Mouse (Mus musculus) frontal cortex, adult 2 months (tissue): Measurements from ENCODE around the gene Hoxd11. TPM values are rescaled to one million over a fixed set of nuclear protein-coding genes. Genes with fewer than 3 reads are reported as not detected.

Source experiments
- DNase-seq, 2 experiments: peaks; one replicate each; pipeline ENCODE4 v3.0.0; 2022; ENCODE audit warnings: low spot score in 1 of 2; ENCODE audit errors: extremely low spot score in 1 of 2
- polyA plus RNA-seq: library from polyadenylated mRNA; depleted of rRNA; stranded (reverse); fragments of >200 nt; gene quantifications from 2 replicates; pipeline ENCODE4 v1.2.3, GENCODE M21; 2012

The Hoxd11 gene
- polyA plus RNA-seq, 1 experiment: not detected

DNA sequence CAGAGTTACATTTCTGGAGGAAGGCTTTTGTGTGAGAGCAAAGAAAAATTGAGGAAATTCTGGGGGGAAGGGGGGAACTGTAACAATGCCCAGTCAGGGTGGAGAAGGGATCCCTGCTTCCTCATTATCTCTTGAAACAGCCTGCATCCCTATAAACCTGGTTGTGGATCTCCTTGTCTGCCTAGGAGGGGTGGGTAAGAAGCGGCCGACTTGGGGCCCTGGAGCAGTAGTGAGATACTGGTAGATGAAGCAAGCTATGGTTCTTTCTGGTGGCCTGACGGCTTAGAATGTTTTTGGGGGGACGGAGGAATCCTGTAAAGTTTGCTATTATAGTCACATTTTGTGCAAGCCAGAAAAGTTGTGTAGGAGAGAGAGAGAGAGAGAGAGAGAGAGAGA, 14.1 kb downstream of the Hoxd11 start:
- no peak for DNase-seq

DNA sequence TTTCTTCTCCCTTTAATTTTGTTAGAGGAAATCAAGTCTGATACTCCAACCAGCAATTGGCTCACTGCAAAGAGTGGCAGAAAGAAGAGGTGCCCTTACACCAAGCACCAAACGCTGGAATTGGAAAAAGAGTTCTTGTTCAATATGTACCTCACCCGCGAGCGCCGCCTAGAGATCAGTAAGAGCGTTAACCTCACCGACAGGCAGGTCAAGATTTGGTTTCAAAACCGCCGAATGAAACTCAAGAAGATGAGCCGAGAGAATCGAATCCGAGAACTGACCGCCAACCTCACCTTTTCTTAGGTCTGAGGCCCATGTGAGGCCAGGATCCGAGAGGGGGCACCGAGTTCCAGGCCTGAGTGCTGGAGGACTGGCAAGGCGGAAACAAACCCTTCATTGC, 14.7 kb downstream of the Hoxd11 start:
- DNase-seq: no peak

- no peak for DNase-seq
Observed at GRCm38 (mm10) chr2:74695383-74695782, 16.0 kb downstream of the Hoxd11 start.

DNA sequence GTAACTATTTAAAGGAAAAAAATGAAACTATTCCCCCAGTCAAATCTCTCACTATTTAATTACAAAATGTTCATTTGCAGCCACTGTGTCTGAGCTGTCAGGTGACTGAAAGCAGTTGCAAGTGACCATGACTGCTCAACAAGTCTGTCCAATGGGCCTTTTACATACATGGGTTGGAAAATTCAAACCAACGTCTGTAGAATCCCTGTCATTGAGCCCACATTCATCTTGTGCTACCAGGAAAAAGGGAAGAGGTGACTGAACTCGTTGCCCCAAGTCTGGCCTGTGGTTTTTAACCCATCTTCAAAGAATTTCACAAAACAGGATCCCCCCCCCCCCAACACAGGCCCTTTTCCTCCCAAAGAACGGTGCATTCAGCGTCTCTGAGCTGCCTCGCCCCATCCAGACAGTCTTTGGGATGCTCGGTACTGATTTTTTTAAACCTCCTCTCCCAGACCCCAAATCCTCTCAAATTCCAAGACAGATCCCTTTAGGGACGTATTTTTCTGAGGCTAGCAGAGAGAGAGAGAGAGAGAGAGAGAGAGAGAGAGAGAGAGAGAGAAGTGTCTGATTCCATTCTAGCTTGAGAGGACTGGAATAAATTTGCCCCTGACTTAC, 16.6 kb downstream of the Hoxd11 start:
- DNase-seq: no peak

DNA sequence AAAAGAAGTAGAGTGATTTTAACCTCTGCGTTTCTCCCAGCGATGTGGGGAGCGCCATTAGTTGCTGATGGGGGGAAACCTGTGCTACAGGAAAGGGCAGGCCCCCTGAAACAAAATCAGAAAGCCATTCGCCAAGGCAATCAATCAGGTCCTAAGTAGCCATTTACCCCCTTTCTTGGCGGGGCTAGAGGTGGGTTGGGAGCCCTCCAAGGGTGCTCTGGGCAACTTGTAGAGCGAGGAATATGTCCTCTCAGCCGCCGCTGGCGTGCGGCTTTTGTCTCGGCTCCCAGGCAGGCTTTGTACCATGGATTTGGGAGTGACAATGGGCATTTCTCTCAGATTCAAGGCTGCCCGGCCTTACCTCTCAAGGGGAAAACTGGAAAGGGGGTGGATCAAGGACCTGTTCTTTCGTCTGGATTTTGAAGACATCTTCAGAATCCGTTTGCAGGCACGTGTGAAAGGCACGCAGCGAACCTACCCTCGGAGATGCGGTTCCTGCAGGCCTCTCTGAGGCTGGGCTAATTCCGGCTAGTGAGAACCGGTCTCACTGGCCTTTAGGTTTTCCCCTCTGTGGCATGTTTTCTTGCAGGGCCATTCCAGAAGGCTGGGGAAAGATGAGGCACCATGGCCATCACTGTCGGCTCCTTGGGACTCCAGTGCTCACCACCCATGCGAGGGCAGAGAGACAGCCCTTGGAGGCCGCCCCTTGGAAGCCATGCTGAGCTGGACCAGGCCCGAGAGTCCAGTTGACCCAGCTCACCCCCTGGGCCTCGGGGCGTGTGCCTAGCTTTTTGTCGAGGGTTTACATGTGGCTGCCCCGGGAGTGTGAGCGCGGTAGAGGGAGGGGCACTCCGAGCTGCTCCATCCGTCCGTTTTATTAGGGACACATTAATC, 17.3 kb downstream of the Hoxd11 start:
- DNase-seq: no peak

- DNase-seq: no peak
Observed at GRCm38 (mm10) chr2:74697567-74698121, 18.3 kb downstream of the Hoxd11 start, which contains the start of gene Hoxd9. Gene Hoxd9 (plus strand): TSS chr2:74697727.

- DNase-seq: no peak
Observed at GRCm38 (mm10) chr2:74698201-74699052, 19.1 kb downstream of the Hoxd11 start.

DNA sequence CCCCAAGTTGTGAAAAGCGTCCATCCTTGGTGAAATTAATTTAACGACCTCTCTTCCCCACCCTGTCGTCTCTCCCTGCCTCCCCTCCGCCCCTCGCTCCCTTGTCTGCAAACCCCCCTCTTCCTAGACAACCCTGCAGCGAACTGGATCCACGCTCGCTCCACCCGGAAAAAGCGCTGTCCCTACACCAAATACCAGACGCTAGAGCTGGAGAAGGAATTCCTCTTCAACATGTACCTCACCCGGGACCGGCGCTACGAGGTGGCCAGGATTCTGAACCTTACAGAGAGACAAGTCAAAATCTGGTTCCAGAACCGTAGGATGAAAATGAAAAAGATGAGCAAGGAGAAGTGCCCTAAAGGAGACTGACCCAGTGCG, 19.7 kb downstream of the Hoxd11 start:
- no peak for DNase-seq

GRCm38 (mm10) chr2:74699664-74700545, 20.5 kb downstream of the Hoxd11 start:
- no peak for DNase-seq

DNA sequence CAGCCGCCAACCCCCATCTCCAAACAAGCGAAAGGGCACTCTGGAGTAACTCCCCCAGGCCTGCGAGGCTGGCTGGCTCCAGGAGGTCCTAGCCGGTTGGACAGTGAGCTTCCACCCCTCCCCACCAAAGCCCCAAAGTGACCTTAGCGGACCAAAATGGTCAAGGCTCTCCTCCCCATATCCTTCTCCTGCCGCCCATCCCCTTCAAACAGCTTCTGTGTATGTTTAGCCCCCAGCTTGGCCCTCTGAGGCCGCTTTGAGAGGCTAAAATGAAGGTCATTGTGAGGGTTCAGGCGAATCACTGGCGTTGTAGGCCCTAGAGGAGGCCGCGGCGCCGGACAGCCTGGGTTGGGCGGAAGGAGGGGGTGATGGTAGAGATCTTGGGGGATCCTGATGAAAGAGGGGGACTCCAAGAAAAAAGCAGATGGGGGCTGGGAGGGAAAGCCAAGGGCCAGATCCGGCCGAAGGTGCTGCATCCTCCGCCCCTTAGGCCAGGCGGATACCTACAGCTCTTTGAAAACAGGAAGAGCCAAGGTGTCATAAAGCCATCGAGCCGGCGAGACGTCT, 21.3 kb downstream of the Hoxd11 start:
- DNase-seq: no peak

- peak; percentile 25 to 92 for DNase-seq
Observed at GRCm38 (mm10) chr2:74701949-74702819, 22.8 kb downstream of the Hoxd11 start.

DNA sequence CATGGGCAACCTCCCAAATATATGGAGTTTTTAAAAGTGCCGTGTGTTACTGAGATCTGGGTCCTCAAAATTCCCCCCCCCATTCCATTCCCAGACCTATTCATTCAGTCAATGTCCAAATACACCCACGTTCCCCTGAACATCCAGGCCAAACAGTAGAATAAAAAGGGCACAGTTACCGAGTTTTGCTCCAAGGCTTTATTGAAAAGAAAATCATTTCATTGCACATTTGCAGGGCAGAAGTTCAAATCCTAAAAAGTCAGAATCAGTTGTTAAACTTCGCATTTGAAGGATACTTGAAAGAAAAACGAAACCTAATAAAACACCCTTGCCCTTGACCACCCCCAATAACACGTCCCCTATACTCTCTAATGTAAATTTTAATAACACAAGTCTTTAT, 23.5 kb downstream of the Hoxd11 start:
- DNase-seq: no peak

DNA sequence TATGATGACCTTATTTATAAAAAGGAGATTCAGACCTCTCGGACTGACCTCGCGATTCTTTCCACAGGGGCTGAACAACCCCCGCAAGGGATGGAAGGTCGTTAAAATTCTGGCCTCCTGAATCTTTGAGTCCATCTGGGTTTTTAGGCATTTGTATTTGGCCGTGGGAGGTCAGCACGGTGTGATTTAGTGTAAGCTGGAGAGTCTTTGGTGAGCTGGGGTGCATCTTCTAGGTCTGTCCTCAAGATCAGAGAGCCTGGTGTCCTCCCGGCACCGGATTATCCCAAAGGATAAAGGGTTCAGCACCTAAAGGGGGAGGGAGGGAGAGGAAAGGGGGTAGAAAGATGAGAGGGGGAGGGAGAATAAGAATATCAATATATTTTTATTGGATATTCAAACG, 24.0 kb downstream of the Hoxd11 start:
- no peak for DNase-seq

GRCm38 (mm10) chr2:74703720-74704392, 24.5 kb downstream of the Hoxd11 start:
- no peak for DNase-seq

- DNase-seq: no peak
Observed at GRCm38 (mm10) chr2:74704393-74704998, 25.1 kb downstream of the Hoxd11 start, which contains the start of gene Hoxd8. Gene Hoxd8 (plus strand): TSS chr2:74704615.

DNA sequence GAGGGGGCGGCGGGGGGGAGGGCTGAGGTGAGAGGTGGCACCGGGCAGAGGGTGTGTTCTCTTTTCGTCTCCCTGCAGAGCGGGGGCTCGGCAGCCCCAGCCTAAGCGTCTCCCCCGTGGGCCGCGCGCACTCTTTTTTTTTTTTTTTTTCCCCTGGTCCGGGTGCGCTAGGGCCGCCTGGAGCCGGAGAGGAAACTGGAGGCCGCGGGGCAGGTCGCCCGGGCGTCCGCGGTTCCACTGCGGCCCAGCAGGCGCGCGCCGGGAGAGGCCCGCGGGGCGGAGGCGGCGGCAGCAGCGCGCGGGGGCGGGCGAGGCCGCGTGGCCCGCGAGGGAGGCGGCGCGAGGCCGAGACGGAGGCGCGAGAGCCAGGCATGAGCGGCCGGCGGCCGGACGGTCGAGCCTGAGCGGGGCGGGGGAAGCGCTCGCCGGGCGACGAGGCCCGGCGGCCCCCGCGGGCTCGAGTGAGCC, 25.7 kb downstream of the Hoxd11 start:
- DNase-seq: no peak

DNA sequence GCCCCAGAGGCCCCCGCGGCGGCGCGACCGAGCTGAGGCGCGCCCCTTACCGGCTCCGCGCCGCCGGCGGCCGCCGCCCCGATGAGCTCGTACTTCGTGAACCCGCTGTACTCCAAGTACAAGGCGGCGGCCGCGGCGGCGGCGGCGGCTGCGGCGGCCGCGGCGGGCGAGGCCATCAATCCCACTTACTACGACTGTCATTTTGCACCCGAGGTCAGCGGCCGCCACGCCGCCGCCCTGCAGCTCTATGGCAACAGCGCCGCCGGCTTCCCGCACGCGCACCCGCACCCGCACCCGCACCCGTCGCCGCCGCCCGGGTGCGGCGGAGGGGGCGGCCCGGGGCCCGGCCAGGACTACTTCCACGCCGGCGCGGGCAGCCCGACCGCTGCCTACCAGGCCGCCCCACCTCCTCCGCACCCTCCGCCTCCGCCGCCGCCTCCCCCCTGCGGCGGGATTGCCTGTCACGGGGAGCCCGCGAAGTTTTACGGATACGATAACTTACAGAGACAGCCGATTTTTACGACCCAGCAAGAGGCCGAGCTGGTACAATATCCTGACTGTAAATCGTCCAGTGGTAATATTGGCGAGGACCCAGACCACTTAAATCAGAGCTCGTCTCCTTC, 26.2 kb downstream of the Hoxd11 start:
- no peak for DNase-seq
